Mouse (Mus musculus): ENCODE data around the gene Gm47969. TPM values are rescaled to one million over a fixed set of nuclear protein-coding genes. Genes with fewer than 3 reads are reported as not detected.
"Not testable (repeated sequence)": the region's sequence is repeated elsewhere in the genome, so short reads cannot be mapped to it uniquely, and the experiment has no call there.

Gene Gm47969
- polyA plus RNA-seq (2015; fragmentation: Nextera tagmentation; extraction: Ambion mirVana): not detected in 2 replicates

DNA sequence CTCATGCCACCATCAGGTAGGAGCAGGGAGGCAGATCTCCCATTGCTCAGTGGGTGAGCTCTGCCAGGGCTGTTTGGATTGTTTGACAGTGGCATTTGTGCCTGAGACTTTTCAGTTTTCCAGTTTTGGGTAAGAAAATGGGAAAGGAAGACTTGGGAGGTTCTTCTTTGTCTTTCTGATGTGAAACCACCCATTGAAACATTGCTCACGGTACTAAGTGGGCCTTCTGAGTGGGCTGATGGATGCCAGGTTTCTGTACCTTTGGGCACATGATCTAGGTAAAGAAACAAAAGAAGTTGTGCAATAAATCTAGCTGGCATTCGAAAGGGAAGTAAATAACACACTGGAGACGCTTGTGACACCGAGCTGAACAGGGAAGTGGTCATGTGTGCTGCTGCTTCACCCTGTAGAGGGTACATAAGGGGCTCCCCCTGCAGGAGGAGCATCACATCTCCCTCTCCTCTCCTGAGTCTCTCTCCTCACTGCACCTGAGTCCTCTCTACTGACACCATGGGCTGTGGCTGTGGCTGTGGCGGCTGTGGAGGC, at the start of gene Gm47969:
Gene Gm47969 (plus strand): TSS at position 51 of the 546 bp plus-strand sequence.
- Histone ChIP-seq H3K36me3 (no peaks in the 10 kb centered on the region), H3K9me3 (replicated peaks) (no peaks in the 10 kb centered on the region), H3K4me3 (replicated peaks) (no peak within 1 kb of the TSS), H3K9ac (replicated peaks) (no peak within 1 kb of the TSS), H3K4me2 (no peak within 1 kb of the TSS), H3K4me1 (no peaks in the 10 kb centered on the region), H3K27me3 (replicated peaks) (no peaks in the 10 kb centered on the region), H3K27ac (replicated peaks) (no peak within 1 kb of the TSS)
- ATAC-seq (ENCODE audit: low FRiP score): no peak
- 82% methylated on average over 5 of the region's 5 CpGs for WGBS

GRCm38 (mm10) chr1:83000306-83000705, 44.4 kb upstream of the Gm47969 start, which contains the start of gene Gm47959:
Gm47959 (plus strand) TSS chr1:83000548.
- not testable (repeated sequence) for H3K27ac ChIP-seq (replicated peaks); H3K9ac ChIP-seq (replicated peaks); H3K9me3 ChIP-seq (replicated peaks); ATAC-seq (ENCODE audit: low FRiP score); H3K4me1 ChIP-seq; H3K27me3 ChIP-seq (replicated peaks); H3K4me3 ChIP-seq (replicated peaks); H3K36me3 ChIP-seq; H3K4me2 ChIP-seq
- WGBS: 98% methylated on average over 9 of the region's 9 CpGs

DNA sequence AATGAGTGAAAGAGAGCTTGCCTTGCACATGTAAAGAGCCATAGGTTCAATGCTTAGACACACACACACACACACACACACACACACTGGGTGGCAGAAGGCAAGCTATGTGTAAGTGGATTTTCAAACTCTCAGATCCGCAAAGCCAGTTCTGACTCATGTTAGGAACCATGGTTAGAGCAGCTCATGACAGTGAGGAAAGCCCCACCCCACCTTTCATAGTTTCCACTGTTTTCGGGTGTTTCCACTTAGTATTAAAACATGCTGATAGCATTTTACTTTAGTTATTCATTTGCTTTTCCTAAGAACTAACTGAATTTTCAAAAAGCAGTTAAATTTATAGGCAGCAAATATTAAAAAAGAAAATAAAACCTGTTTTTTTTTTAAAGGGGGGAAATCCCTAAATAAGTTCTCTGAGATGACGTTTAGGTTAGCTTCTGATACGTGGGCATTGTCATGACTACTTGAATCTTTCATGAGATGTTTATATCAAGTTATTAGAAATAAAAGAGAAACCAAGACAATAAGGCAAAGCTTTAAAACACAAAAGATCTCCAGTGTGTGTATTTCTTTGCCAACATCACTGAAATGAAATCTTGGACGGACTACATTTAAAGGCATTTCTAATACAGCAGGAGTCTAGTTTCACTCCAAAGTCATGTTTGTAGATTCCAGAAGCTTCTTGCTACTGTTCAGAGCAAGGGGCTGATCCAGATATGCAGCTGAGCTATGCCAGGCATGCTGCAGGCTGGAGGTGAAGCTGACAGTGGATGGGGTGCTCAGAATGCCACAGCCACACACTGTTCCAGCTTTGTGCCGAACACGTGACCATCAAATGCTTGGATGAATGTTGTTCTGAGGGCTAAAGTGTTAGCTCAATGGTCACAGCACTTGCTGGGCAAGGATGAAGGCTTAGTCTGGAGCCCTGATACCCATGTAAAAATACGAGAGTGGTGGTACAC, 38.2 kb upstream of the Gm47969 start:
- Histone ChIP-seq H3K4me2 (no peak overlapping the region), H3K9ac (replicated peaks) (no peak overlapping the region), H3K4me3 (replicated peaks) (no peak overlapping the region), H3K27me3 (replicated peaks) (no peaks in the 10 kb centered on the region), H3K27ac (replicated peaks) (no peak overlapping the region), H3K4me1 (no peaks in the 10 kb centered on the region), H3K36me3 (no peaks in the 10 kb centered on the region), H3K9me3 (replicated peaks) (no peaks in the 10 kb centered on the region)
- ATAC-seq (ENCODE audit: low FRiP score): no peak
- 89% methylated on average over 8 of the region's 8 CpGs for WGBS

GRCm38 (mm10) chr1:83007471-83007870, 37.3 kb upstream of the Gm47969 start:
- no peaks in the 10 kb centered on the region for H3K9me3 ChIP-seq (replicated peaks)
- no peak overlapping the region for H3K27ac ChIP-seq (replicated peaks)
- no peak for ATAC-seq (ENCODE audit: low FRiP score)
- no peak overlapping the region for H3K4me3 ChIP-seq (replicated peaks)
- 57% methylated on average over 6 of the region's 6 CpGs for WGBS
- no peak overlapping the region for H3K4me2 ChIP-seq
- H3K36me3 ChIP-seq: no peaks in the 10 kb centered on the region
- no peak overlapping the region for H3K9ac ChIP-seq (replicated peaks)
- no peaks in the 10 kb centered on the region for H3K4me1 ChIP-seq
- no peaks in the 10 kb centered on the region for H3K27me3 ChIP-seq (replicated peaks)

GRCm38 (mm10) chr1:83014477-83014876, 30.3 kb upstream of the Gm47969 start:
- H3K4me3 ChIP-seq (replicated peaks): no peak overlapping the region
- no peaks in the 10 kb centered on the region for H3K36me3 ChIP-seq
- H3K9ac ChIP-seq (replicated peaks): no peak overlapping the region
- WGBS: 93% methylated on average over 3 of the region's 3 CpGs
- no peaks in the 10 kb centered on the region for H3K9me3 ChIP-seq (replicated peaks)
- no peaks in the 10 kb centered on the region for H3K4me1 ChIP-seq
- no peak for ATAC-seq (ENCODE audit: low FRiP score)
- H3K27me3 ChIP-seq (replicated peaks): no peaks in the 10 kb centered on the region
- H3K27ac ChIP-seq (replicated peaks): no peak overlapping the region
- no peak overlapping the region for H3K4me2 ChIP-seq

DNA sequence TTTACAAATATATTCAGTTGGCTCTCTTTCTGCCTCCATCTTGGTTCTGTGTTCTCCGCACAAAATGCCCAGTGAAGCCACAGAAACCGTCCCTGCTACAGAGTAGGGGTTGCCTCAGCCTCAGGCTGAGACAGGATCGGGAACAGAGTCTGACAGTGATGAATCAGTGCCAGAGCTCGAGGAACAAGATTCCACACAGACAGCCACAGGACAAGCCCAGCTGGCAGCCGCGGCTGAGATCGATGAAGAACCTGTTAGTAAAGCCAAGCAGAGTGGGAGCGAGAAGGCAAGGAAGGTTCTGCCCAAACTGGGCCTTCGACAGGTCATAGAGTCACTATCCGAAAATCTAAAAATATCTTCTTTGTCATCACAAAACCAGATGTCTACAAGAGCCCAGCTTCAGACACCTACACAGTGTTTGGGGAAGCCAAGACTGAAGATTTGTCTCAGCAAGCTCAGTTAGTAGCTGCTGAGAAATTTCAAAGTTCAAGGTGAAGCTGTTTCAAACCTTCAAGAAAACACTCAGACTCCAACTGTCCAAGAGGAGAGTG, 29.3 kb upstream of the Gm47969 start:
- no peak for ATAC-seq (ENCODE audit: low FRiP score)
- H3K4me1 ChIP-seq: no peaks in the 10 kb centered on the region
- no peak overlapping the region for H3K4me3 ChIP-seq (replicated peaks)
- H3K27me3 ChIP-seq (replicated peaks): no peaks in the 10 kb centered on the region
- no peaks in the 10 kb centered on the region for H3K36me3 ChIP-seq
- WGBS: 92% methylated on average over 10 of the region's 10 CpGs
- no peak overlapping the region for H3K4me2 ChIP-seq
- no peak overlapping the region for H3K27ac ChIP-seq (replicated peaks)
- H3K9me3 ChIP-seq (replicated peaks): no peaks in the 10 kb centered on the region
- H3K9ac ChIP-seq (replicated peaks): no peak overlapping the region

GRCm38 (mm10) chr1:83016556-83016955, 28.2 kb upstream of the Gm47969 start:
- no peak for ATAC-seq (ENCODE audit: low FRiP score)
- Histone ChIP-seq H3K9me3 (replicated peaks) (no peaks in the 10 kb centered on the region), H3K36me3 (no peaks in the 10 kb centered on the region), H3K27me3 (replicated peaks) (no peaks in the 10 kb centered on the region), H3K9ac (replicated peaks) (no peak overlapping the region), H3K4me1 (no peaks in the 10 kb centered on the region), H3K4me2 (no peak overlapping the region), H3K27ac (replicated peaks) (no peak overlapping the region), H3K4me3 (replicated peaks) (no peak overlapping the region)
- WGBS: 78% methylated on average over 1 of the region's 1 CpGs

- no peaks in the 10 kb centered on the region for H3K36me3 ChIP-seq
- H3K27me3 ChIP-seq (replicated peaks): no peaks in the 10 kb centered on the region
- H3K4me2 ChIP-seq: no peak overlapping the region
- no peak overlapping the region for H3K4me3 ChIP-seq (replicated peaks)
- no peaks in the 10 kb centered on the region for H3K4me1 ChIP-seq
- H3K27ac ChIP-seq (replicated peaks): no peak overlapping the region
- no peaks in the 10 kb centered on the region for H3K9me3 ChIP-seq (replicated peaks)
- H3K9ac ChIP-seq (replicated peaks): no peak overlapping the region
- 76% methylated on average over 1 of the region's 1 CpGs for WGBS
- ATAC-seq (ENCODE audit: low FRiP score): no peak
Measured at GRCm38 (mm10) chr1:83031950-83032349, 12.8 kb upstream of the Gm47969 start.

GRCm38 (mm10) chr1:83032508-83032907, 12.2 kb upstream of the Gm47969 start:
- H3K9ac ChIP-seq (replicated peaks): no peak overlapping the region
- H3K4me3 ChIP-seq (replicated peaks): no peak overlapping the region
- H3K9me3 ChIP-seq (replicated peaks): no peaks in the 10 kb centered on the region
- no peak overlapping the region for H3K27ac ChIP-seq (replicated peaks)
- no peaks in the 10 kb centered on the region for H3K36me3 ChIP-seq
- 90% methylated on average over 6 of the region's 6 CpGs for WGBS
- peaks cover 3% of the 10 kb centered on the region; the same call in 1 of the 2 replicates for H3K4me1 ChIP-seq
- H3K27me3 ChIP-seq (replicated peaks): no peaks in the 10 kb centered on the region
- H3K4me2 ChIP-seq: no peak overlapping the region
- ATAC-seq (ENCODE audit: low FRiP score): no peak

DNA sequence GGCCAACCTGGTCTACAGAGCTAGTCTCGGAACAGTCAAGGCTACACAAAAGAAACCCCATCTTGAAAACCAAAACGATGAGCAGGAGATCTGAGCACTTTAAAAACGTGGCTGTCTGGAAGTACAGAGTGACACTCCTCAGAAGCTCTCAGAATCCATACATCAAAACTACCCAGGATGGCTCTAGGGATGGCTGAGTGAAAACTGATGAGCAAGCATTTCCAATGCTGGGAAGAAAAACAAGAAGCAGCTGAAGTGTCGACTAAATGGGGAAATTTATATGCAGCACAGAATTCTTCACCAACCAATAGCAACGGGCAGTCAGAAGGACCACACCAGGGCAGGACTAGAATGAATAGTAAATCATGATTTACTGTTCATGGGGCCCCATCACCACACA, 10.2 kb upstream of the Gm47969 start:
- no peaks in the 10 kb centered on the region for H3K27me3 ChIP-seq (replicated peaks)
- H3K4me2 ChIP-seq: no peak overlapping the region
- no peak for ATAC-seq (ENCODE audit: low FRiP score)
- 59% methylated on average over 5 of the region's 5 CpGs for WGBS
- no peak overlapping the region for H3K4me3 ChIP-seq (replicated peaks)
- no peak overlapping the region for H3K27ac ChIP-seq (replicated peaks)
- no peak overlapping the region for H3K9ac ChIP-seq (replicated peaks)
- H3K36me3 ChIP-seq: no peaks in the 10 kb centered on the region
- H3K9me3 ChIP-seq (replicated peaks): no peaks in the 10 kb centered on the region
- peaks cover 7% of the 10 kb centered on the region; the same call in 1 of the 2 replicates for H3K4me1 ChIP-seq

DNA sequence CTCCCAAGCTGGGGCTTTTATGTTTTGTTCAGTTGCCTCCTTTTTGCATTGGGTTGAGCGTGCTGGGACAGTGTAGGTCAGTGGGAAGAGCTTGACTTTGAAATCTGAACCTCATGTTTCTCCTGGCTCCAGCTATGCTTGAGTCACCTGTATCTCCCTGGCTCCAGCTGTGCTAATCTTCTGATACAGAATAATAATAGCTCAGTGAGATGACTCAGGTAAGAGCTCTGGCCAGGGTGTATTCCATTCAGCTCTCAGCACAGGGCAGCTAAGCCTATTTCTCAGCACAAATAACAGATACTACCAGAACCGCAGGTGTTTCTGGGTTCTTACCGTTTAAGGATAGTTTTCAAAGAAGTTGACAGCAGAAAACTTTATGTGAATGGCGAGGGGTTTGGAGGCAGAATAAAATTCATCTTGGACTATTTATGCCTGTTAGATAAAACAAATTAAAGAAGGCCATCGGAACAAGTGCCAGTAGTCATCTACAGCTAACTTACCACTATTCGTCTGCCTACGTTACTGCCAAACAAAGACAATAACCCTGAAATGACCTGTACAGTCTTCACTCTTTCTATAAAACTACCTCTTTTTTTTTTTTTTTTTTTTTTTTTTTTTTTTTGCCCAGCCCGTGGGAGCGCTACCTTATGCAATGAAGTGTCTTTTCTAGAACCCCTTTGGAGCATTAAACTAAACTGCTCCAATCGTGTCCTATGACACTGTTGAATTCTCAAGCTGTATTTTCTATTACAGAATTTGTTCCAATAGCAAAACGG, 7.7 kb upstream of the Gm47969 start:
- no peaks in the 10 kb centered on the region for H3K27me3 ChIP-seq (replicated peaks)
- no peaks in the 10 kb centered on the region for H3K9me3 ChIP-seq (replicated peaks)
- no peak overlapping the region for H3K4me3 ChIP-seq (replicated peaks)
- peaks cover 7% of the 10 kb centered on the region; the same call in 1 of the 2 replicates for H3K4me1 ChIP-seq
- H3K36me3 ChIP-seq: no peaks in the 10 kb centered on the region
- 78% methylated on average over 11 of the region's 11 CpGs for WGBS
- peak overlapping the region; percentile 70 for H3K4me2 ChIP-seq
- H3K27ac ChIP-seq (replicated peaks): no peak overlapping the region
- H3K9ac ChIP-seq (replicated peaks): no peak overlapping the region
- no peak for ATAC-seq (ENCODE audit: low FRiP score)

Data from neural tube, embryonic 15.5 days (tissue).